Mouse (Mus musculus): ENCODE results near the gene Auts2.

The Auts2 gene

DNA sequence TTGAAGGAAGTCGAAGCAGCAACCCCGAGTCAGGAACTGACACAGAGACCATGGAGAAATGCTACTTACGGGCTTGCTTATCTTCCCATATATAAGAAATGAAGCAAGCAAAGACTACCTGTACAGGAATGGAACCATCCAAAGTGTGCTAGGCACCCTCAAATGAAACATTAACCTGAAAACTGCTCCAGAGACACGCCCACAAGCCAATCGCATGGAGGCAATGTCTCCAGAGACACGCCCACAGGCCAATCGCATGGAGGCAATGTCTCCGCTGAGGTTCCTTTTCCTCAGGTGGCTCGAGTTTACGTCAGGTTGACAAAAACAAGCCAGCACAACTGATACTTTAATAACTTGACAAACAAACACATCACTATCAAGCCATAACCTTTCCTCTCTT lies 379.2 kb downstream of the Auts2 start:
- DNase-seq = no peak

GRCm38 (mm10) chr5:132162206-132162533 lies 381.0 kb downstream of the Auts2 start:
- DNase-seq = no peak

DNA sequence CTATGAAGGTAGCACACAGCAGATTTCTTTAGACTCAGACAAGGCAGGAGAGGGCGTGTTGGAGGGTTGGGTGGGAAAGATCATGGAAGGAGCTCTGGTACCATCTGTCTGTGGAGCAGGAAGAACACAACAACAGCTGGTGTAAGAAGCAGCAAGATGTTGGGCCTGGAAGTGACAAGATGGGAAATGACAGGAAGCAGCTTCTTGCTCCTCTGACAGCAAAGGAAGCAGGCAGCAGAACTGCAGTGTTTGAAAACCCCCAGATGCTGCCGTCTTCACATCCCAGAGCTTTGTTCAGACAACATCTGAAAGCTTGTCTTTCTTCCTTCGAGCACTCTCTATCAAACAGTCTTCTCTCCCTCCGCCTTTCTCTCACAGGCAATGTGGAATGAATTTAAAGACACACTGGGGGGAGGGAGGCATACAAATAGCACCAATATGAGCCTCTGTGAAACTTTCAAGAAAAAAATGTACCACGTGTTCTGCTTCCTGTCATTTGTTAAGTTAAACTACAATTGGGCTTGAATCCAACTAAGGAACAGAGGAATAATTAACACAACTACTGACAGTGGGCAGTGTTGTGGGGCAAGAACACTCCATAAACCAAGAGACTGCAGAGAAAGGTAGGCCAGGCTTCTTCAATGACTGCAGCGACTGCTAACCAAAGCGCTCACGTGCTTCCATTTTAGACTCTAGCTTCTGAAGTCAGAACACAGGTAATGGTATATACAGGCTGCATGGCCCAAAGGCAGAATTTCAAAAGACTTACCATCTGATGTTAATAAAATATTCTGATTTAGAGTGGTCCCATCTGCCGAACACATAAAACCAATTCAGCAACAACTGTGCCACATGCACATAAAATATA lies 381.6 kb downstream of the Auts2 start:
- DNase-seq = no peak

DNA sequence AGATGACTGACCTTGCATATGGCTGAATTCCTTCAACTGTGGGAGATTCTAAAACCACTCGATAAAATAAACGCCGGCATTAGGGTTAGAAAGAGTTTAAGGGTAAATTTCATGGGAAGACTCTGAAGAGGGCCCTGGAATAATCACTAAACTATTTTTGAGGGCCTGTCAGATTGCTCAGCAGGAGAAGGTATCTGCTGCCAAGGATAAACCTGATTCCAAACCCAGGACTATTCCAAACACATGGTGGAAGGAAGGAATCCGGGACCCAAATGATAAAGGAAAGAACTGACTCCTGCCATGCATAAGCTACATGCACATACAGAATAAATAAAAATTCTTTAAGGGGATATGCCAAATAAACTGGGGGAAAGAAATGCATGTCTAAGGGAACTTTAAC lies 399.0 kb downstream of the Auts2 start:
- DNase-seq = no peak

GRCm38 (mm10) chr5:132140816-132141215 lies 402.3 kb downstream of the Auts2 start:
- no peak for DNase-seq

GRCm38 (mm10) chr5:132135941-132136663 lies 407.0 kb downstream of the Auts2 start:
- DNase-seq = no peak

DNA sequence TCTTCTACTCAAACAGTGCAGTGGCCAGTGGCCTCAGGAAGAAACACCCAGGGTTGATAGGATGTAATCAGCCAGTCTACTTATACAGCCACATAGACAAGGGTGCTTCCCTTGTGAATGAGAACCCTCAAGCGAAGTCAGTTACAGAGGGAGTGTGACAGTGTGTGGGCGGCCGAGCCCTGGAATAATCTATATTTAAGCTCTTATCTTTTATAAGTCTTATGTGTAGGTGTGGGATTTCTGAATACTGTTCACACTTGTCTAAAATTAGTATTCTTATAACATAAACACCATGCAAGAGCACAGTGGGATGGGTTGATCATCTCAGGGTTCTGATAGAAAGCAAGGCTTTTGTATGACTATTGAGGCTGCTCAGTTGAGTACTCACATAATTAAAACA lies 411.2 kb downstream of the Auts2 start:
- DNase-seq = no peak

DNA sequence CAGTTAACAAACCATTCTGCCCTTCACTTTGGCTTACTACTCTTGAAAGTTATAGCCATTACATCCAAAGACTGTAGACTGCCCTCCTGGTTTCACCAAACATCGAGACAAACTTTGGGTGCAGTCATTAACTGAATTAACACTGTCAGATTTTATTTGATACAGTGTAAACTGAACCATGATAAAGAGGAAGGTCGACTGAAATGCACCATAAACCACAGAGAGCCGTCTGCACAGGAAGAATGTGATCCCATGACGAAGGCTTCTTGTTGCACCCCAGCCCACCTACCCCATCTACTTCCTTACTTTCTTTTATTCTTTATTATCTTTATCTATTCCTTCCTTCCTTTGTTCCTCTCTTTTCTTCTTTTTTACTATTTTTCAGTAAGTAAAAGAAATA lies 412.6 kb downstream of the Auts2 start:
- DNase-seq = no peak

- no peak for DNase-seq
Measured at GRCm38 (mm10) chr5:132126626-132127025, 416.5 kb downstream of the Auts2 start.

GRCm38 (mm10) chr5:132115631-132116030 lies 427.5 kb downstream of the Auts2 start:
- no peak for DNase-seq

- DNase-seq = no peak
Measured at GRCm38 (mm10) chr5:132114561-132115301, 428.4 kb downstream of the Auts2 start.

GRCm38 (mm10) chr5:132113480-132113879 lies 429.7 kb downstream of the Auts2 start:
- DNase-seq = no peak

- no peak for DNase-seq
Measured at GRCm38 (mm10) chr5:132112666-132113065, 430.5 kb downstream of the Auts2 start.

DNA sequence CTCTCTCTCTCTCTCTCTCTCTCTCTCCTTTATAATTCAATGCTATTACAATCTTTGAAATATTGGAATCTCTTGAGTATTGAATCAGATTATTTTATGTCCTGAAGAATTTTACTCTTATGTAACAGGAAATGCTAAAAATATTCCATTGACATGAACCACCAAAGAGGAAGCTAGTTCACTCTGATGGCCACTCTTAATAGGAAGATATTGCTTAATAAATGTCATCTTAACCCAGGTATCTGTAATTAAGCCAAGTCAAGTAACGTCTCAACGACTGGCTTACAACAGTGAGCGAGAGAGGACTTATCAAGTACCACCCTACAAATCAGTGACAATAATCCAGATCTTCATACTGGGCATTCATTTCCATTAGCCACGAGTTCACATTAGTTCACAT lies 440.7 kb downstream of the Auts2 start:
- DNase-seq = no peak

DNA sequence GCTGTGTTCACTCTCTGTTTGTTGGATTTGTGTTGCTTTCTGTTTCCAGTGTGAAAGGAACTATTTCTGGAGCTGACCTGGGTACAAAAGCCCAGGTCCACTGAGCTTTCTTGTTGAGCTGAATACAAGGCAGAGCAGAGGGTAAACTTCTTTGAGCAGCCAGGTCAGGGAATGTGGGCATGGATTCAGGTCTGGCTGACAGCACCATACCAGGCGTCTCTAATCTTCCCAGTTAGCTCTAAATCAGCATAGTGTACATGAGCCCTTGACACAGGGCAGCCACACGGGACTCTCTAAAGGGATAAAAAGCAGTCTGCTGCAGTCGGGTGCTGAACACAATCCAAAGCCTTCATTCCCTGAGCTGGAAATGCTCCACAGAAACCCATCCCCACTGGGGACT lies 444.7 kb downstream of the Auts2 start:
- no peak for DNase-seq

- no peak for DNase-seq
Measured at GRCm38 (mm10) chr5:132092721-132093120, 450.4 kb downstream of the Auts2 start.

DNA sequence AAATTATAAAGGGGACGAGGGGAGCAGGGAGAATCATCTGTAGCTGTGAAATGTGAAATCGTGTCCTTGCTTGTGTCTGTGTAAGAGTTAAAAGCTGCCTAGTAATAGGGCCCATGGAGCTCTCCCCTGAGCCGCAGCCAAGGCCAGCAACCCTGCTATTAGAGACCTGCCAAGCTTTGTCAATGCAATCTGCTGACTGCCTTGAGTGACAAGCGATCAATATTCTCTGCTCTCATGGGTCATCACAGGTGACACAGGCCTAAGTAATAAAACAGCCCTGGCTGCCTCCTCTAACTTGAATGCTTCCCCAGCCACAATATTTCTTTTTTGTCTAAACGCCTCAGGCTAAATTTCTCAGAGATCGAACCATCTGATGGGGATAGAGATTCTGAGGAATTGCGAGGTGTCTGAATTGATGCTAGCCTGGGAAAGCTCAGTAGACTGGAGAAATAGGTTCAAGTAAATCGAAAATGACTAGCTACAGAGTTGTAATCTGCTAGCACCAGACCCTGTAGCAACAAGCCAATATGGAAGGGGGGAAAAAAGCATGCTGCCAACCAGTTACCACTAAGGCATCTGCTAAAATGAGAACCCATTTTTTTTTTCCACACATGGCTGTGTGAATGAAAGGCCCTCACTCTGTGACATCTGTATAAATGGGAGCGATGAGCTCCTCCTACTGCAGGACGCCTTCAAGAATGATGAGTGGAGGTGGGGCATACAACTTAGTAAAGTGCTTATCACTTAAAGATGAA lies 453.5 kb downstream of the Auts2 start:
- no peak for DNase-seq

GRCm38 (mm10) chr5:132088585-132088984 lies 454.6 kb downstream of the Auts2 start:
- DNase-seq = no peak

GRCm38 (mm10) chr5:132083753-132084326 lies 459.3 kb downstream of the Auts2 start:
- DNase-seq = no peak

DNA sequence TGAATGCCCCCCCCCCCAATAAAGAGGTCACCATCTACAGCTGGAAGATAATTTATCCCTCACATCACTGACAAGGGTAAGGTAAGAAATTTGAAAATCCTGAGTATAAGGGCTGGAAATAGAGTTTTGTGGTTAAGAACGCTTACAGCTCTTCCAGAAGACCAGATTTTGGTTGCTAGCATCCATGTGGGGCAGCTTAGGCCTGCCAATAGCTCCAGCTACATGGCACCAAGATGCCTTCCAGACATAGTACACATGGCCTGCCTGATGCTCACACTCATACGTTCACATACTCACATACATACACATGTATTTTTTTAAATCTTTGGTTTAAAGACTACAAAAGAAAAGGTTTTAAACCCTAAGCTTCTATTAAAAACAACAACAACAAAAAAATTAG lies 467.2 kb downstream of the Auts2 start:
- no peak for DNase-seq

DNA sequence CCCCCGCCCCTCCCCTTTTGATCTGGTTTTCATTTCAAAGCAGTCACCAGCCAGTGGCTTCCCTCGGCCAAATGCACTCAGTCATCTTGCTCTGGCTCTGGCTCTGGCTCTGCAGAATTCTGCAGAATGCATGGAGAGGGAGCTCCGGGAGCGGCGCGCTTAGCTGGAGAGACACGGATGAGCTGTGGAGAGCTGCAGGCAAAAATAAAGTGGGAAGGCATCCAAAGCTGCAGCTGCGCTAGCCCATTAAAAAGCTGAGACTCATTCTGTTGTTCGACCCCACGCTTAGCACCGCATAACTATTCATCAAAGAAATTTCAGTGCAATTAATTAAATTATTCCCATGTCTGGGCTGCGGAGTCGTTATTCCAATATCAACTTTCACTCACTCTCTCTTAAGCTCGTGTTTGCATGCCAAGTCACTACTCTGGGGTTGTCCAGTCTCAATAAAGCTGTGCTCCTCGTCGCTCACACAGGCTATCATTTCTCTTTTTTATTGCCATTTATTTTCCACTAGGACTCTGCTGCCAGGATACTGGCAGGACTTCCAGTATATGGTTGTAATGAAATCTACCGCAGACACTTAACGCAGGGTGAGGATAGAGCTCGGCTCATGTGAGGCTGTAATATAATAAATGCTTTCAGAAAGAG lies 468.3 kb downstream of the Auts2 start:
- DNase-seq = no peak

- DNase-seq = no peak
Measured at GRCm38 (mm10) chr5:132074360-132074723, 468.8 kb downstream of the Auts2 start.

All from spleen, adult 18-20 months (tissue).